Mouse (Mus musculus) midbrain, embryonic 16.5 days (tissue): Measurements from ENCODE around the gene Alpk1. TPM values are rescaled to one million over a fixed set of nuclear protein-coding genes. Genes with fewer than 3 reads are reported as not detected.
"Not testable (repeated sequence)": the region's sequence is repeated elsewhere in the genome, so short reads cannot be mapped to it uniquely, and the experiment has no call there.

Experiments used
- ATAC-seq: fragments of 200-750 bp; cut with Nextera tagmentation; 2 replicates; pipeline ENCODE4 v1.8.0; 2017; ENCODE audit warnings: moderate TSS enrichment
- H3K27ac ChIP-seq: fragments of 300-500 bp; sonication (generic); 2 replicates; pipeline ENCODE4 v1.5.1; 2014; ENCODE audit warnings: mild to moderate bottlenecking, low read length, mixed read lengths
- H3K27me3 ChIP-seq: fragments of 300-500 bp; sonication (generic); 2 replicates; pipeline ENCODE4 v1.6.1; 2014; ENCODE audit warnings: low read depth, low read length, mixed read lengths; ENCODE audit not compliant: control insufficient read depth, insufficient read depth
- H3K36me3 ChIP-seq: fragments of 300-500 bp; sonication (generic); 2 replicates; pipeline ENCODE4 v1.6.1; 2014; ENCODE audit warnings: mild to moderate bottlenecking, low read length, moderate library complexity, mixed read lengths; ENCODE audit not compliant: control insufficient read depth, insufficient read depth
- H3K4me1 ChIP-seq: fragments of 300-500 bp; sonication (generic); 2 replicates; pipeline ENCODE4 v1.6.1; 2014; ENCODE audit warnings: mild to moderate bottlenecking, low read length, mixed read lengths; ENCODE audit not compliant: control insufficient read depth, insufficient read depth
- H3K4me2 ChIP-seq: fragments of 300-500 bp; sonication (generic); 2 replicates; pipeline ENCODE4 v1.6.1; 2014; ENCODE audit warnings: mild to moderate bottlenecking, low read length, mixed read lengths
- H3K4me3 ChIP-seq: fragments of 300-500 bp; sonication (generic); 2 replicates; pipeline ENCODE4 v1.5.1; 2014; ENCODE audit warnings: low read depth, mild to moderate bottlenecking, low read length, moderate library complexity, mixed read lengths
- H3K9ac ChIP-seq: fragments of 300-500 bp; sonication (generic); 2 replicates; pipeline ENCODE4 v1.6.1; 2014; ENCODE audit warnings: low read depth, low read length, mixed read lengths
- H3K9me3 ChIP-seq: fragments of 300-500 bp; sonication (generic); replicated peaks from 2 replicates; pipeline ENCODE4 v1.6.1; 2014; ENCODE audit warnings: mild to moderate bottlenecking, low read length, mixed read lengths; ENCODE audit not compliant: control insufficient read depth, poor library complexity, severe bottlenecking
- WGBS: fragments of 180-500 bp; shearing (Covaris S2); extraction: QIAGEN DNeasy Blood & Tissue Kit; methylation state at CpG from one replicate; pipeline ENCODE4 v1.1.7; 2014; 5-methylcytosine and 5-hydroxymethylcytosine counted together
- polyA plus RNA-seq: library from polyadenylated mRNA; unstranded; fragments of >200 nt; fragmentation: Nextera tagmentation; extraction: Ambion mirVana; gene quantifications from 2 replicates; pipeline ENCODE4 v1.2.1, GENCODE M21; 2015

The Alpk1 gene
- polyA plus RNA-seq, 1 experiment from 2014 or later = 0.38 TPM

DNA sequence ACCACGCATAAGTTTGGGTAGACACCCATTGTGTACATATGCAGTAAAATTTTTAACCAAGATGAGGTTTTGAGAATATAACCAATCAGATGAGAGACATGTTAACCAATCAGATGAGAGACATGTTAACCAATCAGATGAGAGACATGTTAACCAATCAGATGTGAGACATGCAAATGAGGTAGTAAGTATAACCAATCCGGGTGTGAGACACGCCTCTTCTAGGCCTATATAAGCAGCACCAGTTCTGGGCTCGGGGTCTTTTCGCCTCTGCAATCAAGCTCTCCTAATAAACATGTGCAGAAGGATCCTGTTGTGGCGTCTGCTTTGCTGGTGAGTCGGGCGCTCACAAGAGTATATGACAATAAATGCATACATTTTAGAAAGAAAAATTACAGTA lies 3.4 kb upstream of the Alpk1 start:
- H3K4me1 ChIP-seq, H3K4me3 ChIP-seq, H3K9me3 ChIP-seq, H3K4me2 ChIP-seq, H3K27ac ChIP-seq, H3K36me3 ChIP-seq, H3K9ac ChIP-seq, ATAC-seq: not testable (repeated sequence)
- H3K27me3 ChIP-seq = peaks cover 15% of the 10 kb centered on the region
- whole genome bisulfite sequencing = 91% methylated on average over 8 of the region's 8 CpGs

GRCm38 (mm10) chr3:127782921-127783320 lies 2.6 kb upstream of the Alpk1 start:
- no peak overlapping the region for H3K4me2 ChIP-seq
- no peak overlapping the region for H3K9ac ChIP-seq
- no peak for ATAC-seq
- H3K27ac ChIP-seq = no peak overlapping the region
- 91% methylated on average over 6 of the region's 6 CpGs for WGBS
- no peaks in the 10 kb centered on the region for H3K36me3 ChIP-seq
- H3K27me3 ChIP-seq = peaks cover 11% of the 10 kb centered on the region
- no peaks in the 10 kb centered on the region for H3K9me3 ChIP-seq
- H3K4me3 ChIP-seq = no peak overlapping the region
- no peaks in the 10 kb centered on the region; the same call in 1 of the 2 replicates for H3K4me1 ChIP-seq

DNA sequence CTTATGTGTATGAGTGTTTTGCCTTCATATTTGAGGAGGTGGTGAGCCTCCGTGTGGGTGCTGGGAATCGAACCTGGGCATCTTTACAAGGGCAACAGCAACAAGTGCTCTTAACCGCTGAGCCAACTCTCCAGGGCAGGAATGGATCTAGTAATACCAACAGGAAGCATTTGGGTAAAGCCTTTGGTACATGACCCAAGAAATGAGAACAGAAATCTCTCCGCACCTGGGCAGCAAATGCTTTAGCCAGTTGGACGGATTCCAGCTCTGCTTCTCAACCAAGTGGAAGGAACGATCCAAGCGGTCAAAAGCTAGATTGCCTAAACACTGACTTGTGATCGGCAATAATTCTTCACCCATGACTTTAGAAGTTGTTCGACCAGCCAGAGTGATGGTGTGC lies 594 bp upstream of the Alpk1 start:
- no peaks in the 10 kb centered on the region for H3K36me3 ChIP-seq
- H3K27me3 ChIP-seq = no peaks in the 10 kb centered on the region; the same call in none of the 2 replicates
- H3K4me1 ChIP-seq = no peaks in the 10 kb centered on the region; the same call in 1 of the 2 replicates
- H3K9ac ChIP-seq = no peak overlapping the region
- no peak overlapping the region for H3K27ac ChIP-seq
- no peak overlapping the region for H3K4me2 ChIP-seq
- no peak for ATAC-seq
- WGBS = 93% methylated on average over 9 of the region's 9 CpGs
- no peaks in the 10 kb centered on the region for H3K9me3 ChIP-seq
- H3K4me3 ChIP-seq = no peak overlapping the region

- no peak overlapping the region for H3K27ac ChIP-seq
- H3K27me3 ChIP-seq = peaks cover 4% of the 10 kb centered on the region; the same call in 1 of the 2 replicates
- no peak overlapping the region for H3K4me2 ChIP-seq
- H3K36me3 ChIP-seq = no peaks in the 10 kb centered on the region
- H3K9me3 ChIP-seq = no peaks in the 10 kb centered on the region
- H3K4me1 ChIP-seq = no peaks in the 10 kb centered on the region
- H3K9ac ChIP-seq = no peak overlapping the region
- no peak overlapping the region for H3K4me3 ChIP-seq
- 91% methylated on average over 11 of the region's 11 CpGs for WGBS
- no peak for ATAC-seq
Observed at GRCm38 (mm10) chr3:127769146-127769545, 11.2 kb downstream of the Alpk1 start.

DNA sequence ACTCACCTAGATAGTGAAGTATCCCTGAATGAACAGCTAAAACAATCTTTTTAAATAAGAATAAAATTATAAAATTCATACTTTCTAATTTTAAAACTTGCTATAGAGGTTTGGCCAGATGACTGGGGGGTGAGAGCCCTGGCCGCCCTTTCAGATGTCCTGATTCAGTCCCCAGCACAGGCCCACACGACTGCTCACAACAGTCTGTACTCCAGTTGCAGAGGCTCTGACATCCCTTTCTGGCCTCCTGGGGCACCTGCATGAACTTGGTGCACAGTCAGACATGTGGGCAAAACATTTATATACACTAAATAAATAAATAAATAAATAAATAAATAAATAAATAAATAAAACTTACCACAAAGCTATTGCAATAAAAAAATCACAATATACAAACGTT lies 14.4 kb downstream of the Alpk1 start:
- no peak overlapping the region for H3K4me3 ChIP-seq
- no peaks in the 10 kb centered on the region for H3K9me3 ChIP-seq
- H3K4me2 ChIP-seq = no peak overlapping the region
- WGBS = 63% methylated on average over 3 of the region's 3 CpGs
- no peak overlapping the region for H3K9ac ChIP-seq
- no peaks in the 10 kb centered on the region for H3K4me1 ChIP-seq
- no peak for ATAC-seq
- H3K27me3 ChIP-seq = peaks cover 20% of the 10 kb centered on the region
- no peaks in the 10 kb centered on the region for H3K36me3 ChIP-seq
- no peak overlapping the region for H3K27ac ChIP-seq

DNA sequence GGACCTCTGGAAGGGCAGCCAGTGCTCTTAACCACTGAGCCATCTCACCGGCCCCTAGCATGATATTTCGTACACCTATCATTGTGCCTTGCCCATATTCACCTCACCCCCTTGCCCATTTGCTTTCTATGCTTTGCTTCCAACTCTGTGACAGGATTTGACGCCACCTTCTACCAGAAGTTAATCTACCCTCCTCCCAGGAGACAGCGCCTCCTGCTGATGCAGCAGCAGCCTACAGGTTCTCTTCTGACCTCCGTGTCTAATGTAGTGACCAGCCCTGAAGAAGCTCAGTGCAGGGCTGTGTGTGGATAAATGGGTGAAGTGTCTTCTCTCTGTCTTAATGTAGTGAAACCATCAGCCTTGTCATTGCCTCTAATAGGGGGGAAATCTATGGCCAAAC lies 15.8 kb downstream of the Alpk1 start:
- H3K9ac ChIP-seq = no peak overlapping the region
- no peaks in the 10 kb centered on the region for H3K4me1 ChIP-seq
- H3K27me3 ChIP-seq = peaks cover 28% of the 10 kb centered on the region
- no peak overlapping the region for H3K27ac ChIP-seq
- no peak overlapping the region for H3K4me2 ChIP-seq
- WGBS = 62% methylated on average over 5 of the region's 5 CpGs
- no peaks in the 10 kb centered on the region for H3K36me3 ChIP-seq
- no peak for ATAC-seq
- H3K4me3 ChIP-seq = no peak overlapping the region
- H3K9me3 ChIP-seq = no peaks in the 10 kb centered on the region

GRCm38 (mm10) chr3:127763076-127763612 lies 17.2 kb downstream of the Alpk1 start:
- H3K36me3 ChIP-seq = no peaks in the 10 kb centered on the region
- no peaks in the 10 kb centered on the region for H3K9me3 ChIP-seq
- H3K27ac ChIP-seq = no peak overlapping the region
- peaks cover 2% of the 10 kb centered on the region; the same call in 1 of the 2 replicates for H3K4me1 ChIP-seq
- H3K4me2 ChIP-seq = no peak overlapping the region
- 21% methylated on average over 7 of the region's 7 CpGs for WGBS
- H3K27me3 ChIP-seq = peaks cover 35% of the 10 kb centered on the region
- ATAC-seq = no peak
- H3K9ac ChIP-seq = no peak overlapping the region
- no peak overlapping the region for H3K4me3 ChIP-seq

GRCm38 (mm10) chr3:127762403-127762802 lies 17.9 kb downstream of the Alpk1 start:
- Histone ChIP-seq H3K36me3 (no peaks in the 10 kb centered on the region), H3K4me2 (no peak overlapping the region), H3K9ac (no peak overlapping the region), H3K4me1 (peaks cover 2% of the 10 kb centered on the region; the same call in 1 of the 2 replicates), H3K4me3 (no peak overlapping the region), H3K27ac (no peak overlapping the region), H3K27me3 (peaks cover 37% of the 10 kb centered on the region), H3K9me3 (no peaks in the 10 kb centered on the region)
- WGBS = 65% methylated on average over 8 of the region's 8 CpGs
- no peak for ATAC-seq

GRCm38 (mm10) chr3:127759212-127759611 lies 21.1 kb downstream of the Alpk1 start:
- 17% methylated on average over 8 of the region's 8 CpGs for WGBS

More at GRCm38 (mm10) chr3:127759212-127759611, 21.1 kb downstream of the Alpk1 start:
- no peak overlapping the region for H3K9ac ChIP-seq
- H3K27ac ChIP-seq = no peak overlapping the region
- peaks cover 50% of the 10 kb centered on the region for H3K27me3 ChIP-seq
- ATAC-seq = no peak
- H3K4me2 ChIP-seq = no peak overlapping the region
- no peaks in the 10 kb centered on the region for H3K36me3 ChIP-seq
- peaks cover 2% of the 10 kb centered on the region; the same call in 1 of the 2 replicates for H3K4me1 ChIP-seq
- H3K9me3 ChIP-seq = no peaks in the 10 kb centered on the region
- H3K4me3 ChIP-seq = no peak overlapping the region
